Mouse (Mus musculus) heart, adult 9 months (tissue): Measurements from ENCODE around the gene Ankrd13d.

Source experiments
- DNase-seq, 2 experiments: peaks; one replicate each; pipeline ENCODE4 v3.0.0; 2022; ENCODE audit warnings: low spot score in 2 of 2

Ankrd13d gene

DNA sequence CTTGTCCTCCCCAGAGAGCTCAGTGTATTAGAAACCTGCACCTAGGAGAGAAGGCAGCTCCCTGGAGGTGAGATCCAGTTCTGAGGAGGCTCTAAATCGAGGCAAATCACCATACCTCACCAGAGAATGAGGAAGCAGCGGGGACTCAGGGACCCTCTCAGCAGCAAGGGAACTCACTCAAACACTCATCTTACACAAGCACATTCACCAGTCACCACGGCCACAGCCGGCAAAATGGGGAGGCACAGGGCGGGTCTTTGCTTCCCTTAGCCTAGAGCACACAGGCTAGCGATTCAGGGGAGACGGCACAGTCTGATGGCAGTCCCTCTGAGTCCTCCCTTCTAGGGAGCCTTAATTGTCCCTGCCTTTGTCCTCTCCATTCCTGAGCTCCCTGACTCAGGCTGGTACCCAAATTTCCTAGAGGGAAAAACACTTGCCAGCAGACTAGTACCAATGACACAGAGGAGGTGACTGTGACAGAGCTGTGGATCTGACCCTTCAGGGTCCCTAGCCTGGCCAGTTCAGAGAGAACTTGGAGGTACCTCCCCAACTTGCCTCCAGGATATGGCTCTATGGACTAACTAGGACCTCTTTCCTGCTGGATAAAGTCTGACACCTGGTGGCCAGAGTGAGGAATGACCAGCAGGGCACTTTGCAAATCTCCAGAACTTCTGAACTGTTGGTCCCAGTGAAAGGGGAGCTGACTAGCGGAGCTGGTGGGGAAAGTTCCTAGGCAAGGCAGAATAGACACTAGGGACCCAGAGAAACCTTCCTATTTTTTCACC is 54.9 kb downstream of the Ankrd13d start:
- DNase-seq, result peak; percentile 66 to 83

DNA sequence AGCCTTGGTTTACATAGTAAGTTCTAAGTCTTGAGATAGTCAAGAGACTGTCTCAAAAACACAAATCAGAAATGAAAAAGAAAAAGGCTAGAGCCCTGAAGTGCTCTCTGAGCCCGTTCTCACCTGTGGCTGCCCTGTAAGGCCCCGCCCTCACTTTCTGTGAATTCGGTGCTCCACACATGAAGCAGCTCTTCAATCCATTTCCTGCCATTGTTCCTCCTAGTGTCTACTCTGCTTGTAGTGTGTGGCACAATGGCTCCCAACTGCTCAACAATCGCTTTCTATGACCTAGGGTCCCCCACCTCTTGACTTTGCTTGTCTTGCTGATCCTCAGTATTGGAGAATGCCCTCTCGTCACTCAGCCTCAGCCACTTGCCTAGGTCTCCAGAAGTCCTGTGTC is 55.5 kb downstream of the Ankrd13d start:
- no peak for DNase-seq

DNA sequence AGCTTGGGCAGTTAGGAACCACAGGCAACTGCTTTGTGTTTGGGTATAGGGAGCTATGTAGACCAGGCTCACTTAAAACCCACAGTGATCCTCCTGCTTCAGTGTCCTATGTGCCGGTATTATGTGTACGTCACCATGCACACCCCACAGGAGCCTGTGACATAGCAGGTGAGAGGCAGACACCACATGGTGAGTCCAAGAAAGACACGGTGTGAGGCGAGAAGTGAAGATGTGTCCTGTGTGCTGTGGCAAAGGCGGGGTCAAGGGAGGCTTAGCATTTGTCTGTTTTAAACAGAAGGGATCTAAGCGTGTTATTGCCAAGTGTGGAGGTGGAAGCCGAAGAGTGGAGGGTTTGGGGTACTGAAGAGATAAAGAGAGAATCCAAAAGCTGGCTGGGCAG is 56.2 kb downstream of the Ankrd13d start:
- no peak for DNase-seq

- no peak for DNase-seq
These were observed 60.8 kb downstream of the Ankrd13d start for GRCm38 (mm10) chr19:4222165-4222564.

- peak in 1 of 2 experiments; percentile 28 for DNase-seq
These were observed 61.8 kb downstream of the Ankrd13d start for GRCm38 (mm10) chr19:4220957-4221743.

- no peak for DNase-seq
These were observed 62.5 kb downstream of the Ankrd13d start for GRCm38 (mm10) chr19:4220416-4220815.
